Mouse (Mus musculus) cerebellum, adult 11-12 months (tissue): ENCODE measurements around the gene Noto.

Source experiments
- DNase-seq: peaks from one replicate; pipeline ENCODE4 v3.0.0; 2022

The Noto gene

DNA sequence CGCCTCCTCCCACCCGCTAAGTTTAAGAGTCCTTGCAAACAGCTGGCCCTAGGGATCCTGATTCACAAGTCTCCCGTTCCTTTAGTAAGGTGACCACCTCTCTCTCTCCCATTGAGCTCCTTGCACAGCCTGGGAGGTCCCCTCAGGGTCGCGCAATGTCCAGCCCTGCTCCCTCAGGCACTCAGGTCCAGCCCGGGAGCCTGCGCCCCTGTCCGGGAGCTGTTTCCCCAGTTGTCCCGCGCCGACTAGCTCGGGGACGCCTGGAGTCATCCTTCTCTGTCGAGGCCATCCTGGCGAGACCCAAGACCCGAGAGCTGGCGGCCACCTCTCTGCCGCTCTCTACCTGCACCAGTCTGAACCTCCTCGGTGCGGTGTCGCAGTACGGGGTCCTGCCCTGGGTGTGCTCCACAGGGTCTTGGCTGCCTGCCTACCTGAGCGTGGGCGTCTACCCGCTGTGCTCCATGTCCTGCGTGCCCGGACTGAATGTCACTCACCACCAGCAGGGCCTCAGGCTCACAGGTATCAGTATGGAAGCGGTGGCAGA is at the start of gene Noto:
TSS of gene Noto (plus strand) at position 51 of the 544 bp plus-strand sequence.
- no peak for DNase-seq

- no peak for DNase-seq
Measured at GRCm38 (mm10) chr6:85373951-85374733, 49.5 kb upstream of the Noto start, which contains the start of gene Rab11fip5. Gene Rab11fip5, minus strand, starts transcription at chr6:85374634.

DNA sequence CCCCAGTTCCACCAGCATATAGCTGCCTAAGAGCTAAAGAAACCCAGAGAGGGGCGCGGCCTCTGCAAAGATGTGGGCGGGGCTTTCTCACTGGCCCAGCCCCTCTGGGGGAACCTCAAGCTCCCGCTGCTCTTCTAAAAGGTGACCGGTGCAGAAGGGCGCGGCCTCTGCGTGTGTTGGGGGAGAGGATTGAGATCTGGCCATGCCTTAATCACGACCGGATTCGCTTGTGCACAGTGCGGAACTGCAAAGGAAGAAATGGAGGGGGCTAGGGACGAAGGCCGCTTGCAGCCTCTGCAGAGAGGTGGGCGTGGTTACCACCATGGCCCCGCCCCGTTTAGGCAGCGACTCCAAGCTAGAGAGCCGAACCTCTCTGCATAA is 49.0 kb upstream of the Noto start:
- peak; percentile 97 for DNase-seq

DNA sequence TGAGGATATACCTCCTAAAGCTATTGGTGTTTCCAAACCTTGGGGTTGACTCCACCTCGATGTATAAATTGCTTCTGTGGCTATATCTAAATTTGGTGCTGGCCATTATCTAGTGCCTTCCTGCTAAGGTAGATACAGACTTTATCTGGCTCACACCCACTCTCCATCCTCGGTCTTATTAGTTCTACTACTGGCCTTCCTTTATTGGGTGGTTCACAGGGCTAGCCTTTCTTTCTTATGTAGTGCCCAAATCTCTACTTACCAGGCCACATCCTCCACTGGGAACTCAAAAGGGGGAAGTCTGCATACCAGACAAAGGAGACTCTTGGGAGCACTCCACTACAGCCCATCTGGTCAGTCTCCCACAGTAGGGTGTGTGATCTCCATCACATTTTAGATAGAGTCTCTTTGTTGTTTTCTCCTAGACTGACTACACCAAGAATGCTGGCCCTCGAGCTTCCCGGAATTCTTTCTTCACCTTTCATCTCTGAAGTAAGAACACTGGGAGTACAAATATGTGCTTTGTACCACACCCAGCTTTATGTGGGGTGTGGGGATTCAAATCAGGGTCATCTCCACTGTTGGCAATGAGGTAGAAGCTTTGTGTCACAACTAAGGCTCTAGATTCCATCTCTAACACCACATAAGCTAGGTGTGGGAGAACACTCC is 46.5 kb upstream of the Noto start:
- no peak for DNase-seq

- no peak for DNase-seq
Measured at GRCm38 (mm10) chr6:85377876-85378275, 45.8 kb upstream of the Noto start.

GRCm38 (mm10) chr6:85378629-85379028 is 45.1 kb upstream of the Noto start:
- DNase-seq, result peak; percentile 14

DNA sequence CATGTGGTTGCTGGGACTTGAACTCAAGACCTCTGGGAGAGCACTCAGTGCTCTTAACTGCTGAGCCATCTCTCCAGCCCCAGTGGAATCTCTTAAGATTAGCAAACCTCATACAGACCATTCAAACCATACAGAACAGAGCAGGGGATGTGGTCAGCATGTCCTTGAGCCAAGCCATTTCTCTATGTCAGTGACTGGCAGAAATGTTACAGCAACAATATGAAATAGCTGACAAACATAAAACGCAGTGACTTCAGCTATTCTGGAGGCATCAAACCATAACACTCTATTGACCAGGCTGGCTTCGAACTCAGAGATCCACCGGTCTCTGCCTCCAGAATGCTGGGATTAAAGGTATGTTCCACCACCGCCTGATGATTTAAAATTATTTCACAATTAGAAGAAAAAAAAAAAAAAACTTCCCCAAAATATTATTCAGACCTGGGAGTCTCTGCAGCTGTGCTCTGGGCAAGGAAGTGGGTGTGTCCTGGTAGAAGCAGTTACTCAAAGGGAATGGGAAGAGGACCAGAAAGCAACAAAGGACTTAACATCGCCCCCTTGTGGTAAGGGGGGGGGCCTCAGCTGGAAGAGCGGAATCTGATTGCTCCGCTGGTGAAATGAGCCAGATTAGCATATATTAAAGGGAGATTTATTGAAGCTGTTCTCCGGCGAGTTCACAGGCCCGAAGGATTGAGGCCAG is 43.3 kb upstream of the Noto start:
- DNase-seq, result peak; percentile 75

DNA sequence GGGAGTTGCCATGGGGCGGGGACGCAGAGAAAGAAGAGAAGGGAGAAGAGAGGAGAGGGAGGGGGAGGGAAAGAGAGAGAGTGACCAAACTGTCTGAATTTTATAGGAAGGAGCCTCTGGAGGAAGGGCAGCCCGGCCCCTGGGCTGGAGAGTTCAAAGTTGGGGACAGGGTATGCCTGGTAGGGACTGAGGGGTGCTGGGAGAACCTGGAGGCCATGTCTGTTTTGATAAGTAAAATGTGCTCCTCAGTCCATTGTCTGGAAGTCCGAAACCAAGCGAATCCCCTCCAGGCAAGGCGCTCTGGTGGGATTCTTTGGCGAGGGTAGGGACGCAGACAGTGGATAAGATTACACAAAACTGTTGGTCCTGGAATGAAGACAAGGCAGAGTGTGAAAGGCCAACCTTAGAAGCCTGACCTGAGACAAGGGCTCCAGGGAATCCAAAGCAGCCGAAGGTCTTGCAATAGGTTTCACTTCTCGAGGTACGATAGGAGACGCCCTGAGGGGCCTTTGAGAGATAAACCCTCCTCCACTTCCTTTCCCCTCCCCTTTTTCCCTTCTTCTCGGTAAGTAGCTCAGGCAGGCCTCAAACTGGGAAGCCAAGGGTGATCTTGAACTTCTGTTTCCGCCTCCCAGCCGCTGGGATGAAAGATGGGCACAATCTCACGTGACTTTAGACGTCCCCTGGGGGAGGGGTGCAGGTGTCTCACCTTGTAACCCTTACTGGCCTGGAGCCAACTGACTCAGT is 42.6 kb upstream of the Noto start:
- peak; percentile 34 for DNase-seq

- no peak for DNase-seq
Measured at GRCm38 (mm10) chr6:85381648-85382020, 42.1 kb upstream of the Noto start.

DNA sequence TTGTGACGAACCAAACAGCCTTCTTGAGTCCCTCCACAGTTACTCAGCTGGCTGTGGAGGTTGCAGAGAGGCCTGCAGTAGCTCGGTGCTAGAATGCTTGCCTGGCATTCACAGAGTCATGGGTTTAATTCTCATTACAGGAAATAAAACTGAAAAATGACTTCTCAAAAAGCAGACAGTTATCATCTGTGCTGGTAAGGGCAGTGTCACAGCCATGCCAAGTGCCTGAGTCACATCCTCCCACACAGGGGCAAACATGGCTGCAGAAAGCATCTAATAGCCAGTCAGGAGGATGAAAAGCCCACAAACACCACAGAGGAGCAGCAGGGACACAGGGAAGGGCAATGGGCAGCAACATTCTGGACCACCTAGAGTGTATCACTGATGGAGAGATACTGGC is 40.9 kb upstream of the Noto start:
- DNase-seq, result no peak

GRCm38 (mm10) chr6:85388608-85389007 is 35.1 kb upstream of the Noto start:
- DNase-seq, result no peak

GRCm38 (mm10) chr6:85391803-85392202 is 31.9 kb upstream of the Noto start:
- DNase-seq, result peak; percentile 47

GRCm38 (mm10) chr6:85395360-85395759 is 28.3 kb upstream of the Noto start:
- no peak for DNase-seq

DNA sequence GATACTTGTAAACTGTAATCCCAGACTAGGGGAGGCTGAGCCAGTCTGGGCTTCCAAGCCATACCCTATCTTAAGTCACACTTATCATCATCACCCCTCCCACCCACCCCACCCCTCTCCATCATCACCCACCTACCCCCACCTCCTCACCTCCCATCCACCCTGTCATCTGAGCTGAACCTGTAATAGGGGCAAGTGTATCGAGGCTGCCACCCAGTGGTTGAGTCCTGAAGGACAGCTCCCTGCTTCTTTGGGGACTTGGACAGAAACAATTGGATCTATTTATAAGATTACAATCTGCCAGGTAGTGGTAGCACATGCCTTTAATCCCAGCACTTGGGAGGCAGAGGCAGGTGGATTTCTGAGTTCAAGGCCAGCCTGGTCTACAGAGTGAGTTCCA is 26.5 kb upstream of the Noto start:
- no peak for DNase-seq

GRCm38 (mm10) chr6:85399715-85400114 is 24.0 kb upstream of the Noto start:
- no peak for DNase-seq

- no peak for DNase-seq
Measured at GRCm38 (mm10) chr6:85402613-85403012, 21.1 kb upstream of the Noto start.

DNA sequence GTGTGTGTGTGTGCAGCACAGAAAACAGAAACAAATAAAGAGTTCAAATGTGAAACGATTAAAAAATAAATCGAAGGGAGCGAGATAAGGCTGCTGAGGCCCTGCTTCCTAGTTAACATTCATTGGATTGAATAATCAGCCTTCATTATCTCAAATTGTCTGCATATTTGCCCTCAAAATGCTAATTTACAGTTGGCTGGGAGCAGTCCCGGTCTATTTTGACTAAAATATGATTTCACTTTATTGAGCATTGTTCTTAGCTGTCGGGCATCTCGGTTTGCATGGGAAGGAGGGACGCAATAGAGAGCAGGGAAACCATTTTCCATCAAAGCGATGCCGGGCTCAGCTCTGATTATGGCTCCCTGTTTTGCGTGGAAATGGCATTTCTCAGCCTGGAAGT is 20.6 kb upstream of the Noto start:
- no peak for DNase-seq

GRCm38 (mm10) chr6:85409003-85409402 is 14.7 kb upstream of the Noto start:
- no peak for DNase-seq

DNA sequence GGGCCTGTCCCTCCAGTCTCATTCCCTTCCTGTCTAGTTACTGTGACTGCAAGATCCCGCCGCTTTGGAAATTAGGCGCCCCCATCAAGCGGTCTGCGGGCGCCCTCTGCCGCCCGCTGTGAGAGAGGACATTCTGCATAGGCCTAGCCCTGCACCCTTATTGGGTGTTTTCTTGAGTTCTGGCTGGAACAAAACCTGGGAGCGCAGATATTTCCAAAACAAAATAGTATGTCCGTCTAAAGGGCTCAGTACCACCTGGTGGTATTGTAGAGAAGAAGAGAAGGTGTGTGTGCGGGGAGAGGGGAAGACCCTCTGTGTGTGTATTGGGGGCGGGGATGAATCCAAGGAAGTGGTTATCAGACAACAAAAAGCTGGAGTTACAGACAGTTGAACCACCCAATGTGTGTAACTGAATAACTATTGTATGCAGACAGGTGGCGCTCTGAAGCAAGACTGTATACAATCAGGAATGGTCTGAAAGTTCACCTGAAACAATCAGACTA is 12.9 kb upstream of the Noto start:
- DNase-seq, result no peak

- no peak for DNase-seq
Measured at GRCm38 (mm10) chr6:85415829-85416228, 7.9 kb upstream of the Noto start.

DNA sequence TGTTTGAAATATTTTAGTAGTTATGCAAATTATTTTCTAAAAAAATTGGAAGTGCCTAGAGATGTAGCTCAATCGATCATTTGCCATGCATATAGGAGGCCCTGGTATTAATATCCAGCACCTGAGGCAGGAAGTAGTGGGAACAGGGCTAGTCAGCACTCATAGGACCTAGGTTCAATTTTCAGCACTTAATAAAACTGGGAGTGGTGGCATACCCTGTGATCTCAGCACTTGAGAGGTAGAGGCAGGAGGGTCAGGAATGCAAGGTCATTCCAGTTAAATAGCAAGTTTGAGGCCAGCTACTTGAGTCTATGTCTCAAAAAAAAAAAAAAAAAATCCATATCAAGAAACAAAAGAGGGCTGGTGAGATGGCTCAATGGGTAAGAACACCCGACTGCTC is 4.5 kb upstream of the Noto start:
- DNase-seq, result no peak

- DNase-seq, result no peak
Measured at GRCm38 (mm10) chr6:85431274-85431841, 7.7 kb downstream of the Noto start.
